Mouse (Mus musculus): ENCODE results near the gene Gm20458.

DNA sequence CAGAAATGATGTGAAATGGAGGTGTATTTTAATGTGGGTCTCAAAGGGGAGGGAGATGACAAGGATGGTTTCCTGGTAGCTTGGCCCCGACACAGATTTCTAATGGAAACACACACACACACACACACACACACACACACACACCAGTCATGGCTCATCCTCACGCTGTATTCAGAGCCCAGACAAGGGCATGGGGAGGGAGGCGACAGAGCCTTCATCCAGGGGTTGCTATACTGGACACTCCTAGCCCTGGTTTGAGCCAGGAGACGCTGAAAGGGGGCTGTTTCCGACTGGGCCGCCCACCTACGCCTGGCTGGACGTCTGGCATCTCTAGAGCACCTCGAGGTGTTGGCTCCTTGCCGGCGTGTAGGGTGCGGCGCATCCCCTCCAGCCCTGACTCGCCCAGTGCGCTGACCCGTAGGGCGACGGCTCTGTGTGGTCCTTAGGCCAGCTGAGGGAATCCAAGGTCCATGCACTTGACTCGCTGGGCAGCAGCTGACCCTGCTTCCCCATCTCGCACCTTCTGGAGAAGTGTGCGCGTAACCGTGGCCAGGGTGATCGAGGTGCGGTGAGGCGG is 25.0 kb downstream of the Gm20458 start, which contains the start of gene Dbndd2:
- TF ChIP-seq CTCF (IDR thresholded peaks at IDR 0.05; ENCODE audit: borderline replicate concordance, control insufficient read depth, extremely low read depth, insufficient read depth, low read length, poor library complexity) (no peak), POLR2A (IDR thresholded peaks at IDR 0.05; ENCODE audit: control insufficient read depth, extremely low read depth, insufficient read depth, low read length, poor library complexity) (no peak)

All from thymus, adult 2 months (tissue).